Mouse (Mus musculus) olfactory bulb, adult 2 months (tissue): ENCODE measurements around the gene Gipc2.

Experiments
- CTCF ChIP-seq: fragments of 200-500 bp; IDR thresholded peaks from 2 replicates; pipeline ENCODE4 v1.5.1; 2012; ENCODE audit warnings: low read depth, mild to moderate bottlenecking, low read length, moderate library complexity; ENCODE audit not compliant: insufficient read depth
- POLR2A ChIP-seq: fragments of 200-500 bp; IDR thresholded peaks from 2 replicates; pipeline ENCODE4 v1.6.1; 2012; ENCODE audit warnings: mild to moderate bottlenecking, low read depth, low read length, moderate library complexity; ENCODE audit not compliant: insufficient read depth

GRCm38 (mm10) chr3:152142146-152142545, 23.9 kb downstream of the Gipc2 start:
- TF ChIP-seq CTCF: no peak
- TF ChIP-seq POLR2A: no peak
